Mouse (Mus musculus) intestine, embryonic 16.5 days (tissue): ENCODE data around the gene Ptprt. TPM values are rescaled to one million over a fixed set of nuclear protein-coding genes. Genes with fewer than 3 reads are reported as not detected.

Experiments used
- ATAC-seq: fragments of 200-750 bp; cut with Nextera tagmentation; 2 replicates; pipeline ENCODE4 v1.8.0; 2017; ENCODE audit warnings: moderate TSS enrichment, moderate library complexity
- H3K27ac ChIP-seq: fragments of 300-500 bp; sonication (generic); 2 replicates; pipeline ENCODE4 v1.5.1; 2014; ENCODE audit warnings: mild to moderate bottlenecking, low read length
- H3K27me3 ChIP-seq: fragments of 300-500 bp; sonication (generic); replicated peaks from 2 replicates; pipeline ENCODE4 v1.6.1; 2014; ENCODE audit warnings: low read length, control low read depth, mixed read lengths; ENCODE audit not compliant: control insufficient read depth, insufficient read depth
- H3K36me3 ChIP-seq: fragments of 300-500 bp; sonication (generic); 2 replicates; pipeline ENCODE4 v1.6.1; 2014; ENCODE audit warnings: low read length, control low read depth; ENCODE audit not compliant: control insufficient read depth, insufficient read depth
- H3K4me1 ChIP-seq: fragments of 300-500 bp; sonication (generic); 2 replicates; pipeline ENCODE4 v1.6.1; 2014; ENCODE audit warnings: low read length, control low read depth, mixed read lengths; ENCODE audit not compliant: control insufficient read depth, insufficient read depth
- H3K4me2 ChIP-seq: fragments of 300-500 bp; sonication (generic); 2 replicates; pipeline ENCODE4 v1.6.1; 2014; ENCODE audit warnings: low read depth, low read length, control low read depth
- H3K4me3 ChIP-seq: fragments of 300-500 bp; sonication (generic); 2 replicates; pipeline ENCODE4 v1.5.1; 2014; ENCODE audit warnings: mild to moderate bottlenecking, low read length
- H3K9ac ChIP-seq: fragments of 300-500 bp; sonication (generic); 2 replicates; pipeline ENCODE4 v1.6.1; 2014; ENCODE audit warnings: low read depth, low read length
- H3K9me3 ChIP-seq: fragments of 300-500 bp; sonication (generic); 2 replicates; pipeline ENCODE4 v1.6.1; 2016; ENCODE audit warnings: low read length, control low read depth; ENCODE audit not compliant: control insufficient read depth
- WGBS: fragments of 180-500 bp; shearing (Covaris S2); extraction: QIAGEN DNeasy Blood & Tissue Kit; methylation state at CpG from one replicate; pipeline ENCODE4 v1.1.7; 2014; 5-methylcytosine and 5-hydroxymethylcytosine counted together
- polyA plus RNA-seq: library from polyadenylated mRNA; unstranded; fragments of >200 nt; fragmentation: Nextera tagmentation; extraction: Ambion mirVana; gene quantifications from 2 replicates; pipeline ENCODE4 v1.2.1, GENCODE M21; 2015

The Ptprt gene
- polyA plus RNA-seq, 1 experiment from 2014 or later, result 0.84 TPM

- Histone ChIP-seq H3K27me3 (no peaks in the 10 kb centered on the region), H3K9ac (no peak overlapping the region), H3K36me3 (no peaks in the 10 kb centered on the region), H3K4me1 (no peaks in the 10 kb centered on the region), H3K4me2 (no peak overlapping the region), H3K4me3 (no peak overlapping the region), H3K9me3 (no peaks in the 10 kb centered on the region), H3K27ac (no peak overlapping the region)
- no peak for ATAC-seq
- whole genome bisulfite sequencing, result 83% methylated on average over 8 of the region's 8 CpGs
These were observed 251.7 kb downstream of the Ptprt start for GRCm38 (mm10) chr2:162409245-162409644.

- no peaks in the 10 kb centered on the region for H3K4me1 ChIP-seq
- 64% methylated on average over 6 of the region's 6 CpGs for WGBS
- no peak overlapping the region for H3K4me3 ChIP-seq
- H3K27me3 ChIP-seq, result no peaks in the 10 kb centered on the region
- no peak overlapping the region for H3K27ac ChIP-seq
- H3K4me2 ChIP-seq, result no peak overlapping the region
- no peak overlapping the region for H3K9ac ChIP-seq
- ATAC-seq, result no peak
- no peaks in the 10 kb centered on the region for H3K36me3 ChIP-seq
- no peaks in the 10 kb centered on the region for H3K9me3 ChIP-seq
These were observed 259.4 kb downstream of the Ptprt start for GRCm38 (mm10) chr2:162401316-162402100.

- H3K4me2 ChIP-seq, result no peak overlapping the region
- no peak overlapping the region for H3K9ac ChIP-seq
- H3K36me3 ChIP-seq, result no peaks in the 10 kb centered on the region
- H3K9me3 ChIP-seq, result no peaks in the 10 kb centered on the region
- H3K27me3 ChIP-seq, result no peaks in the 10 kb centered on the region
- H3K4me1 ChIP-seq, result no peaks in the 10 kb centered on the region; the same call in 1 of the 2 replicates
- 41% methylated on average over 6 of the region's 6 CpGs for WGBS
- H3K27ac ChIP-seq, result no peak overlapping the region
- H3K4me3 ChIP-seq, result no peak overlapping the region
- ATAC-seq, result no peak
These were observed 266.3 kb downstream of the Ptprt start for GRCm38 (mm10) chr2:162394601-162395000.

GRCm38 (mm10) chr2:162391834-162392233, 269.1 kb downstream of the Ptprt start:
- H3K36me3 ChIP-seq, result no peaks in the 10 kb centered on the region
- H3K4me2 ChIP-seq, result no peak overlapping the region
- no peaks in the 10 kb centered on the region for H3K9me3 ChIP-seq
- H3K27me3 ChIP-seq, result no peaks in the 10 kb centered on the region
- no peaks in the 10 kb centered on the region; the same call in 1 of the 2 replicates for H3K4me1 ChIP-seq
- ATAC-seq, result no peak
- H3K9ac ChIP-seq, result no peak overlapping the region
- WGBS, result 63% methylated on average over 4 of the region's 4 CpGs
- H3K4me3 ChIP-seq, result no peak overlapping the region
- no peak overlapping the region for H3K27ac ChIP-seq

GRCm38 (mm10) chr2:162377309-162377708, 283.6 kb downstream of the Ptprt start:
- H3K4me1 ChIP-seq, result no peaks in the 10 kb centered on the region
- no peak overlapping the region for H3K27ac ChIP-seq
- H3K9me3 ChIP-seq, result no peaks in the 10 kb centered on the region
- no peak for ATAC-seq
- H3K27me3 ChIP-seq, result no peaks in the 10 kb centered on the region
- WGBS, result 67% methylated on average over 7 of the region's 7 CpGs
- no peaks in the 10 kb centered on the region for H3K36me3 ChIP-seq
- no peak overlapping the region for H3K9ac ChIP-seq
- H3K4me2 ChIP-seq, result no peak overlapping the region
- H3K4me3 ChIP-seq, result no peak overlapping the region

- Histone ChIP-seq H3K4me1 (no peaks in the 10 kb centered on the region), H3K36me3 (no peaks in the 10 kb centered on the region), H3K4me3 (no peak overlapping the region), H3K27ac (no peak overlapping the region), H3K9me3 (no peaks in the 10 kb centered on the region), H3K9ac (no peak overlapping the region), H3K4me2 (no peak overlapping the region), H3K27me3 (no peaks in the 10 kb centered on the region)
- ATAC-seq, result no peak
- WGBS, result 41% methylated on average over 1 of the region's 1 CpGs
These were observed 311.9 kb downstream of the Ptprt start for GRCm38 (mm10) chr2:162349047-162349446.

- no peaks in the 10 kb centered on the region for H3K36me3 ChIP-seq
- 76% methylated on average over 2 of the region's 2 CpGs for WGBS
- no peak overlapping the region for H3K4me3 ChIP-seq
- no peaks in the 10 kb centered on the region for H3K4me1 ChIP-seq
- H3K27ac ChIP-seq, result no peak overlapping the region
- ATAC-seq, result no peak
- no peak overlapping the region for H3K9ac ChIP-seq
- H3K9me3 ChIP-seq, result no peaks in the 10 kb centered on the region
- no peak overlapping the region for H3K4me2 ChIP-seq
- H3K27me3 ChIP-seq, result no peaks in the 10 kb centered on the region
These were observed 319.1 kb downstream of the Ptprt start for GRCm38 (mm10) chr2:162341846-162342245.

GRCm38 (mm10) chr2:162340231-162340630, 320.7 kb downstream of the Ptprt start:
- WGBS, result 84% methylated on average over 1 of the region's 1 CpGs
- no peaks in the 10 kb centered on the region for H3K9me3 ChIP-seq
- no peak overlapping the region for H3K9ac ChIP-seq
- no peak overlapping the region for H3K4me3 ChIP-seq
- no peak overlapping the region for H3K4me2 ChIP-seq
- ATAC-seq, result no peak
- H3K4me1 ChIP-seq, result no peaks in the 10 kb centered on the region
- no peaks in the 10 kb centered on the region for H3K36me3 ChIP-seq
- H3K27ac ChIP-seq, result no peak overlapping the region
- no peaks in the 10 kb centered on the region for H3K27me3 ChIP-seq

GRCm38 (mm10) chr2:162332066-162332683, 328.8 kb downstream of the Ptprt start:
- WGBS, result 71% methylated on average over 5 of the region's 5 CpGs
- Histone ChIP-seq H3K27me3 (no peaks in the 10 kb centered on the region), H3K4me1 (no peaks in the 10 kb centered on the region), H3K4me3 (no peak overlapping the region), H3K9ac (no peak overlapping the region), H3K27ac (no peak overlapping the region), H3K36me3 (no peaks in the 10 kb centered on the region), H3K9me3 (no peaks in the 10 kb centered on the region), H3K4me2 (no peak overlapping the region)
- no peak for ATAC-seq
